Mouse (Mus musculus): ENCODE data around the gene Ywhah. TPM values are rescaled to one million over a fixed set of nuclear protein-coding genes. Genes with fewer than 3 reads are reported as not detected.

The Ywhah gene
- total RNA-seq, 4 experiments from 2014 or later, result 41.2 to 58.3 (median 44.9) TPM

DNA sequence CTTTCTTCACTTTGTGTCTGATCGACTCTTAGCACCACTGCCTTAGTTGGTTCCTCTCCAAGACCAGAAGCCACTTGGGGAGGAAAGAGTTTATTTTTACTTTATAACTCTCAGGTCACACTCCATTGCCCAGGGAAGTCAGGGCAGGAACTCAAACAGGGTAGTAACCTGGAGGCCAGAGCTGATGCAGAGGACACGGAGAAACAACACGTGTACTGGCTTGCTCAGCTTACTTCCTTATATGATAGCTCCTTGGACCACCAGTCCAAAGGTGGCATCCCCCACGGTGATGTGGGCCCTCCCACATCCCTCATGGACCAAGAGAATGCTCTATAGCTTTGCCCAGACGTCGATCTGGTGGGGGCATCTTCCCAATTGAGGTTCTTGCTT is 26.7 kb downstream of the Ywhah start:
- no peak for DNase-seq (ENCODE audit: low spot score in 2 of 2)

DNA sequence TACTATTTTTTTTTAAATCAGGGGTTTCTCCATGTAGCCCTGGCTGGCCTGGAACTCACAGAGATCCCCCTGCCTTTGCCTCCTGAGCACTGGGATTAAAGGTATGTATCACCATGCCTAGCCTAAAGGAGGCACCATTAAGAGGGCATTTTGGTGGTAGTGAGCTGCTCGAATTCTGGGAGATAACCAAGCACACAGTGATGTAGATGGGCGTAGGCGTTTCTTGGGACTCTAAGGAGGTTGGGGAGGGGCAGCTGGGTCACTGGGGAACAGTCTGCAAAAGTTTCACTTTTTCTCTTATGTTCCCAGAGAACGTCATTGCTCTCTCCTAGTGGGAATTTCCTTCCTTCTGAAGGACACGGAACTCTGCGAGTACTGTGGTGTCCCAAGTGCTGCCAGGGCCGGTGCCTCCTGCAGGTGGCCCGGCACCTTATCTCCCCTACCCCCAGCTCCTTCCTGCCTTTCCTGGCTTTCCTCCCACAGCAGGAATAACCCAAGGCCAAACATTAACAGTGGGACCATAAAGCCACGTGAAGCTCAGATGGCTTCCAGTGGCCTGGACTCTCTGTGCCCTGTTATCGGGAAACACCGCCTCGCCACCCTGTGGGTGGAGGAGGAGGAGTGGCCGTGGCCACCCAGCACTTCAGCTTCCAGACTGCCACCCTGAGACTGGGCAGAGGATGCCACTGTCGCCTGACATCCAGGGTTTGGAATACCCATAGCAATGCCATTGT is 34.4 kb downstream of the Ywhah start:
- DNase-seq (ENCODE audit: low spot score in 2 of 2), result no peak

DNA sequence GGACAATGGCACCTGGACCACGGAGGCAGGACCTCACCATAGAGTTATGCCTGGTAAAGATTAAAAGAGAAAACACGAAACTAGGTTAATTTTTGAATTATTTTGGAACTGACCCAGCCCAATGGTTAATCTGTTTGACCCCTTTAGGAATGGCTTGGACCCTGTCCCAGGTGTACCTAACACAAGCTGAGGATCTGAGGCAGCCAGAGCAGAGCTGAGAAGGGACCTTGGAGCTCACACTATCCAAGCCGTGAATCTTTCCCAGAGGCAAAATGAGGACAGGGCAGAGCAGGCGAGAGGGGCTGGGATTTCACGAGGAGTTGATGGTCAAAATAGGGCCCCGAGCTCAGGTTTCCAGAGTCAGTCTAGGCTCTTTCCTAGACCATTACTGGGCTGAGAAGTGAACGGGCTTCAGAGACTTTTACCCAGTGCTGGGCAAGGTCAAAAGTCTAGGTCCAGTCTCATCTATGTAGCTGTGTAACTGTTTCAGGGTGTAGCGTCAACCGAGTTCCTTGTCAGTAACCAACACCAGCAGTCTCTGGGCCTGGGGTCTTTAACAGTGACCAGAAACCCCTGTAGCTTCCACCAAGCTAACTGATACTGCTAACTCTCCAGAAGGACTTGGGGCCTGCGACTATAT is 37.6 kb downstream of the Ywhah start:
- DNase-seq (ENCODE audit: low spot score in 2 of 2), result no peak

DNA sequence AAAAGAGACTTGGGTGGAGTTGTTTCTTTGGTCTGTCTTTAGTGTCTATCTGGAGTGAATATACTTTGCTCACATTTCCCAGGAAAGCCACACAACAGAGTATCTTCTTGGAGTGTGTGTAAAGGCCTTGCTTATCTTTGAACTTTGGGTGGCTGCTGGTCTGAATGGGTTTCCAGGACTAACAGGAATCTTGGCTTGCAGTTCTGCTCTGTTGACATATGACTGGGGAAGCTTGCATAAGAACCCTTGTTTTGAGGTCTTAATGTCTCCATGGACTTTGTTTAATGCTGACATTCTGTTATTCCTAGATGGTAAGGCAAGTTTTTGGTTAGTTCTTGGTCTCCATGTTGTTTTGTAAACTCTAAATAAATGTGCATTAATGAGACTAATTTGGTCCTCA is 51.5 kb downstream of the Ywhah start:
- no peak for DNase-seq (ENCODE audit: low spot score in 2 of 2)

DNA sequence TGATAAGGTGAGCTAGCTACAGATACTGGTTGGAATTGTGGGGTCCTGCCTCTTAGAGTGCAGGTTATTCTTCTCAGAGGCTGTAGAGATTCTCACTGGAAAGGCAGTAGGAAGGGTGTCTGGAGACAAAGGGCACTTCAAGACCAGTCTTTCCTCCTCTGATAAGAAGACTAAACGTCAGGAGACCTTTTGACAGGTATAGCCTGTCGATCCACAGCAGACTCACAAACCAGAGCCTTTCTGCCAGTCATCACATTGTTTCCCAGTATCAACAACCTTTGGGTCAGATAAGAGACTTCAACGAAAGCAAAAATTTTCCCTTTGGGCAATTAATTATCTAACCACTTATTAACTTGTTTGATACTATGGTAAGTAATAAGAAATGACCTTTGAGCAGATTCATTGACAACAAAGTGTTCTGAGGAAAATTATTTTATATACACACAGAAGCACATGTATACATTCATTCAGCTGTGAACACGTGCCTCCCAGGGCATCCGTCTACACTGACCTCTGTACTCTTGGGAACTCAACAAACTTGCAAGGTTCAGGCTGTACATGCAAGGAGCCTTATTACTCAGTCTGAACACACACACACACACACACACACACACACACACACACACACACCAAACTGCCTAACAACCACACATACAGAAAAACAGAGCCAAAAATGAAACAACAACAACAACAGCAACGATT is 58.0 kb downstream of the Ywhah start:
- DNase-seq (ENCODE audit: low spot score in 2 of 2), result no peak

Other genes starting within 250 kb of the Ywhah start
- 10 to 100 TPM; 12.0 to 13.8 (median 13.1) TPM for gene Pisd, start 233.2 kb upstream of the Ywhah start, total RNA-seq (2022)
- under 1 TPM in 2 of 4 experiments, not detected in 2; 0.25 to 0.29 TPM for gene Gm20671, start 191.7 kb upstream of the Ywhah start, total RNA-seq (2022)
- gene Prr14l, start 164.6 kb upstream of the Ywhah start, total RNA-seq (2022), result 1 to 10 TPM; 3.9 to 4.9 (median 4.2) TPM
- gene Depdc5, start 155.1 kb upstream of the Ywhah start, total RNA-seq (2022), result 10 to 100 TPM; 12.4 to 15.5 (median 14.0) TPM
- gene Slc5a1, start 85.4 kb downstream of the Ywhah start, total RNA-seq (2022), result not detected
- 1 to 10 TPM in 2 of 4 experiments, under 1 TPM in 2; 0.67 to 1.1 (median 0.88) TPM for gene Spon2, start 199.6 kb downstream of the Ywhah start, total RNA-seq (2022)